9 mouse cellular contexts compared by ENCODE assay signal in the genomic region with DNA sequence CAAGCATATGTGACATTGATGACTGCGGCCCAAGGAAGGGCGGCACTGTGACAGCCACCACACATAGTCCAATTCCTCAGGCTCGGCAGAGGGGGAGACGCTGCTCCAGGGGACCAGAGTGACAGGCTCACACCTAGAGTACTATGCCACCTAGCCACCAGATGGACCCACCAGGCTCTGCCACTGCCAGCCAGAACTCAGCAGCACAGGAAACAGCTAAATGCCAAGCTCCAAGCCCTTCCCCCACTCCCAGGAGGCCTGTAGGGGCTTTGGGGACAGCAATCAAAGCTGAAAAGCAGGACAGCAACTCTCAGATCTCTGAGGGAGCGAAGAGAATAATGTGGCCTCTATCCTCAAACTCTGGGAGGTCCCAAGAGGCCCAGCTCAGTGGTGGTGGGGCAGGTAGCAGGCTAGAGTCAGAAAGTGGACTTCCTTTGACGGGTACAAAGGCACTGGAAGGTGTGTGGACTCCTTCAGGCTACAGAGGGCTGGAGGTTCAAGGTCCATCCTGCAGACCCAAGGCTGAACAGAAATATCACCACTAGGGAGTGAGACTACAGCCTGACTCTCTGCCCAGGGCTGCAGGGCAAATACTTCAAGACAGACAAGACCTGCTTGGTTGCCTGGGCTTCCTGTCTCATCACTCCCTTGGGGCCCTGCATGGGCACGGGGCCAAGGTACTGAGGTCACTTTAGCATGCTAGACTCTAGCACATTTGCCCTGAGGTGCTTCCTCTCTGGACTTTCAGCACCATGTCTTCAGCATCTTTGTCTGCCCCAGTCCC. TPM values are rescaled to one million over a fixed set of nuclear protein-coding genes. Genes with fewer than 3 reads are reported as not detected.
A peak's percentile ranks its signal among the peaks of the same experiment; 100 is the strongest.
DNase-seq lines count a peak whose midpoint lies in the region; ATAC-seq and TF ChIP-seq lines count a peak whose summit lies in the region.
"Had no signal": no experiment of that assay in that cellular context is flagged by ENCODE, and none has a peak within 500 bp of the region (broad histone marks: within the 10 kb centered on the region; RNA-seq: fewer than 3 reads in every experiment).

No protein-coding gene starts in this region.

- no peak overlapping the region for H3K27ac ChIP-seq in heart, embryonic 12.5 days (ENCODE audit: poor library complexity, severe bottlenecking)
- H3K27ac ChIP-seq in brown adipose tissue, adult 24 weeks (replicated peaks; ENCODE audit: low read depth, low read length): peak overlapping the region; percentile 95
- H3K27ac ChIP-seq in forebrain, embryonic 16.5 days (ENCODE audit: low read length): peak overlapping the region; percentile 59
- H3K27ac ChIP-seq in hindbrain, embryonic 16.5 days (ENCODE audit: low read depth, low read length): peak overlapping the region; percentile 21; the same call in 1 of the 2 replicates
- H3K27ac ChIP-seq in stomach, postnatal 0 days (replicated peaks): 0 out of 2 replicates have a peak overlapping the region, but pooled peaks have one; percentile 36
- H3K27ac ChIP-seq: heart, embryonic 13.5 days had no signal

- peaks cover 12% of the 10 kb centered on the region for H3K4me1 ChIP-seq in heart, embryonic 12.5 days (replicated peaks)
- H3K4me1 ChIP-seq in brown adipose tissue, adult 24 weeks (ENCODE audit: control insufficient read depth, insufficient read depth, insufficient read length, low read length): peaks cover 34% of the 10 kb centered on the region
- peaks cover 20% of the 10 kb centered on the region for H3K4me1 ChIP-seq in forebrain, embryonic 16.5 days (replicated peaks; ENCODE audit: control insufficient read depth, insufficient read depth, low read length)
- H3K4me1 ChIP-seq in hindbrain, embryonic 16.5 days (ENCODE audit: control insufficient read depth, insufficient read depth, low read depth, low read length): peaks cover 18% of the 10 kb centered on the region
- no peaks in the 10 kb centered on the region for H3K4me1 ChIP-seq in stomach, postnatal 0 days (replicated peaks; ENCODE audit: control insufficient read depth, insufficient read depth)

- H3K9me3 ChIP-seq in heart, embryonic 12.5 days (replicated peaks): peaks cover 2% of the 10 kb centered on the region; the same call in 1 of the 2 replicates
- H3K9me3 ChIP-seq in forebrain, embryonic 16.5 days (ENCODE audit: control insufficient read depth, low read length): no peaks in the 10 kb centered on the region
- H3K9me3 ChIP-seq in hindbrain, embryonic 16.5 days (ENCODE audit: control insufficient read depth, low read length): peaks cover 4% of the 10 kb centered on the region; the same call in 1 of the 2 replicates
- no peaks in the 10 kb centered on the region for H3K9me3 ChIP-seq in stomach, postnatal 0 days (ENCODE audit: control insufficient read depth, low read length)

- TF ChIP-seq EP300 in stomach, postnatal 0 days (optimal IDR thresholded peaks at IDR 0.05): no peak

- no peak overlapping the region for H3K4me3 ChIP-seq in heart, embryonic 12.5 days
- no peak overlapping the region for H3K4me3 ChIP-seq in brown adipose tissue, adult 24 weeks (ENCODE audit: insufficient read depth, low read depth, low read length)
- H3K4me3 ChIP-seq in forebrain, embryonic 16.5 days (replicated peaks; ENCODE audit: low read length): no peak overlapping the region
- no peak overlapping the region for H3K4me3 ChIP-seq in hindbrain, embryonic 16.5 days (ENCODE audit: low read length)
- H3K4me3 ChIP-seq in stomach, postnatal 0 days (ENCODE audit: low read depth, low read length): no peak overlapping the region
- H3K4me3 ChIP-seq: heart, embryonic 13.5 days had no signal

- DNase-seq in heart, adult 18-20 months: peak; percentile 64 to 65
- DNase-seq in 416B (ENCODE audit: low read depth): peak; percentile 88
- DNase-seq in lung, postnatal 36 days: peak; percentile 81
- peak; percentile 72 for DNase-seq in stomach, postnatal 0 days (ENCODE audit: low spot score)

- WGBS in heart, embryonic 12.5 days: 67% methylated on average over 7 of the region's 7 CpGs
- WGBS in forebrain, embryonic 16.5 days: 50% methylated on average over 7 of the region's 7 CpGs
- WGBS in hindbrain, embryonic 16.5 days: 70% methylated on average over 7 of the region's 7 CpGs
- WGBS in stomach, postnatal 0 days: 77% methylated on average over 7 of the region's 7 CpGs

- no peaks in the 10 kb centered on the region for H3K27me3 ChIP-seq in heart, embryonic 12.5 days (replicated peaks)
- no peaks in the 10 kb centered on the region for H3K27me3 ChIP-seq in forebrain, embryonic 16.5 days (replicated peaks; ENCODE audit: control insufficient read depth, insufficient read depth, low read length)
- no peaks in the 10 kb centered on the region for H3K27me3 ChIP-seq in hindbrain, embryonic 16.5 days (replicated peaks; ENCODE audit: control insufficient read depth, insufficient read depth, low read length)
- H3K27me3 ChIP-seq in stomach, postnatal 0 days (ENCODE audit: control insufficient read depth, insufficient read depth, low read length): no peaks in the 10 kb centered on the region
- H3K27me3 ChIP-seq: heart, embryonic 13.5 days had no signal

- no peaks in the 10 kb centered on the region for H3K36me3 ChIP-seq in heart, embryonic 12.5 days
- H3K36me3 ChIP-seq in forebrain, embryonic 16.5 days (ENCODE audit: control insufficient read depth, insufficient read depth): no peaks in the 10 kb centered on the region
- peaks cover 2% of the 10 kb centered on the region; the same call in 1 of the 2 replicates for H3K36me3 ChIP-seq in hindbrain, embryonic 16.5 days (ENCODE audit: control insufficient read depth, insufficient read depth, low read length)
- H3K36me3 ChIP-seq in stomach, postnatal 0 days (ENCODE audit: control insufficient read depth, insufficient read depth, low read length): no peaks in the 10 kb centered on the region
- H3K36me3 ChIP-seq: heart, embryonic 13.5 days had no signal

- ATAC-seq in heart, embryonic 12.5 days (ENCODE audit: insufficient number of reproducible peaks, low FRiP score): no peak
- ATAC-seq in forebrain, embryonic 16.5 days: peak; percentile 68
- ATAC-seq in hindbrain, embryonic 16.5 days: peak; percentile 74
- ATAC-seq in stomach, postnatal 0 days (ENCODE audit: low FRiP score, low TSS enrichment): peak; percentile 83

- peak; percentile 21; the same call in 1 of the 2 replicates for TF ChIP-seq CTCF in stomach, postnatal 0 days (IDR thresholded peaks at IDR 0.05; ENCODE audit: low read depth)

- H3K9ac ChIP-seq in heart, embryonic 12.5 days: no peak overlapping the region
- H3K9ac ChIP-seq in forebrain, embryonic 16.5 days (replicated peaks; ENCODE audit: low read depth, low read length): no peak overlapping the region; the same call in 1 of the 2 replicates
- H3K9ac ChIP-seq in hindbrain, embryonic 16.5 days (ENCODE audit: low read depth, low read length): no peak overlapping the region; the same call in 1 of the 2 replicates
- H3K9ac ChIP-seq in stomach, postnatal 0 days (ENCODE audit: low read length): no peak overlapping the region
- H3K9ac ChIP-seq: heart, embryonic 13.5 days had no signal

- no peak overlapping the region for H3K4me2 ChIP-seq in heart, embryonic 12.5 days
- H3K4me2 ChIP-seq in forebrain, embryonic 16.5 days (ENCODE audit: low read length): no peak overlapping the region
- no peak overlapping the region for H3K4me2 ChIP-seq in hindbrain, embryonic 16.5 days (ENCODE audit: low read length)
- no peak overlapping the region for H3K4me2 ChIP-seq in stomach, postnatal 0 days (replicated peaks; ENCODE audit: low read depth)
- H3K4me2 ChIP-seq: heart, embryonic 13.5 days had no signal

RNA-seq across cellular contexts. Expression of a gene that starts 37.6 kb away (rescaled TPM):
- total RNA-seq in heart, adult 18-20 months (2021): 1 to 10 TPM; 2.8 to 5.7 TPM
- polyA plus RNA-seq in heart, embryonic 12.5 days (2016; fragmentation: Nextera tagmentation; extraction: Ambion mirVana): 2.9 and 3.9 TPM in 2 replicates
- polyA plus RNA-seq in brown adipose tissue, adult 24 weeks (2012; ENCODE audit: insufficient read depth, insufficient read length, missing spikeins): 51.9 and 66.8 TPM in 2 replicates
- polyA plus RNA-seq in forebrain, embryonic 16.5 days (2015; fragmentation: Nextera tagmentation; extraction: Ambion mirVana): 23.1 and 27.1 TPM in 2 replicates
- 49.1 and 61.3 TPM in 2 replicates for polyA plus RNA-seq in hindbrain, embryonic 16.5 days (2015; fragmentation: Nextera tagmentation; extraction: Ambion mirVana)
- polyA plus RNA-seq in stomach, postnatal 0 days (2015; fragmentation: Nextera tagmentation; extraction: Ambion mirVana): 8.4 and 8.9 TPM in 2 replicates
